Mouse (Mus musculus): ENCODE measurements around the gene Fras1. TPM values are rescaled to one million over a fixed set of nuclear protein-coding genes. Genes with fewer than 3 reads are reported as not detected.

Gene Fras1
- polyA plus RNA-seq, 1 experiment from 2014 or later, result 3.2 TPM

GRCm38 (mm10) chr5:96682777-96683176 is 309.0 kb downstream of the Fras1 start:
- Histone ChIP-seq H3K4me1 (replicated peaks; ENCODE audit: control insufficient read depth, insufficient read depth, low read length) (no peaks in the 10 kb centered on the region), H3K36me3 (ENCODE audit: control insufficient read depth, insufficient read depth) (no peaks in the 10 kb centered on the region), H3K27me3 (replicated peaks; ENCODE audit: control insufficient read depth, insufficient read depth, low read length) (no peaks in the 10 kb centered on the region), H3K4me3 (ENCODE audit: low read depth, low read length) (no peak overlapping the region), H3K27ac (ENCODE audit: low read depth, low read length) (no peak overlapping the region), H3K9ac (ENCODE audit: low read depth, low read length) (no peak overlapping the region), H3K4me2 (replicated peaks; ENCODE audit: low read depth) (no peak overlapping the region), H3K9me3 (ENCODE audit: control insufficient read depth) (no peaks in the 10 kb centered on the region)
- TF ChIP-seq CTCF (IDR thresholded peaks at IDR 0.05; ENCODE audit: low read depth), result no peak
- no peak for ATAC-seq
- 80% methylated on average over 2 of the region's 2 CpGs for WGBS

GRCm38 (mm10) chr5:96688885-96689284 is 315.1 kb downstream of the Fras1 start:
- no peak for ATAC-seq

GRCm38 (mm10) chr5:96698972-96699371 is 325.2 kb downstream of the Fras1 start:
- 82% methylated on average over 8 of the region's 8 CpGs for whole genome bisulfite sequencing
- Histone ChIP-seq H3K4me1 (replicated peaks; ENCODE audit: control insufficient read depth, insufficient read depth, low read length) (no peaks in the 10 kb centered on the region), H3K4me3 (ENCODE audit: low read depth, low read length) (no peak overlapping the region), H3K9me3 (ENCODE audit: control insufficient read depth) (no peaks in the 10 kb centered on the region), H3K9ac (ENCODE audit: low read depth, low read length) (no peak overlapping the region), H3K27me3 (replicated peaks; ENCODE audit: control insufficient read depth, insufficient read depth, low read length) (no peaks in the 10 kb centered on the region), H3K36me3 (ENCODE audit: control insufficient read depth, insufficient read depth) (no peaks in the 10 kb centered on the region), H3K27ac (ENCODE audit: low read depth, low read length) (no peak overlapping the region), H3K4me2 (replicated peaks; ENCODE audit: low read depth) (no peak overlapping the region)
- ATAC-seq, result no peak
- no peak for TF ChIP-seq CTCF (IDR thresholded peaks at IDR 0.05; ENCODE audit: low read depth)

More at GRCm38 (mm10) chr5:96688885-96689284, 315.1 kb downstream of the Fras1 start:
- Histone ChIP-seq H3K4me2 (replicated peaks; ENCODE audit: low read depth) (no peak overlapping the region), H3K4me1 (replicated peaks; ENCODE audit: control insufficient read depth, insufficient read depth, low read length) (no peaks in the 10 kb centered on the region), H3K9ac (ENCODE audit: low read depth, low read length) (no peak overlapping the region), H3K27ac (ENCODE audit: low read depth, low read length) (no peak overlapping the region), H3K9me3 (ENCODE audit: control insufficient read depth) (no peaks in the 10 kb centered on the region), H3K27me3 (replicated peaks; ENCODE audit: control insufficient read depth, insufficient read depth, low read length) (no peaks in the 10 kb centered on the region), H3K36me3 (ENCODE audit: control insufficient read depth, insufficient read depth) (no peaks in the 10 kb centered on the region), H3K4me3 (ENCODE audit: low read depth, low read length) (no peak overlapping the region)
- WGBS, result 89% methylated on average over 2 of the region's 2 CpGs
- no peak for TF ChIP-seq CTCF (IDR thresholded peaks at IDR 0.05; ENCODE audit: low read depth)

- 64% methylated on average over 22 of the region's 22 CpGs for WGBS
- Histone ChIP-seq H3K27ac (ENCODE audit: low read depth, low read length) (no peak overlapping the region), H3K4me1 (replicated peaks; ENCODE audit: control insufficient read depth, insufficient read depth, low read length) (no peaks in the 10 kb centered on the region), H3K4me3 (ENCODE audit: low read depth, low read length) (no peak overlapping the region), H3K36me3 (ENCODE audit: control insufficient read depth, insufficient read depth) (no peaks in the 10 kb centered on the region), H3K9me3 (ENCODE audit: control insufficient read depth) (no peaks in the 10 kb centered on the region), H3K9ac (ENCODE audit: low read depth, low read length) (no peak overlapping the region), H3K4me2 (replicated peaks; ENCODE audit: low read depth) (no peak overlapping the region), H3K27me3 (replicated peaks; ENCODE audit: control insufficient read depth, insufficient read depth, low read length) (no peaks in the 10 kb centered on the region)
- ATAC-seq, result no peak
- TF ChIP-seq CTCF (IDR thresholded peaks at IDR 0.05; ENCODE audit: low read depth), result no peak
Measured at GRCm38 (mm10) chr5:96702706-96703625, 329.2 kb downstream of the Fras1 start.

- TF ChIP-seq CTCF (IDR thresholded peaks at IDR 0.05; ENCODE audit: low read depth), result no peak
- peaks cover 6% of the 10 kb centered on the region; the same call in 1 of the 2 replicates for H3K36me3 ChIP-seq (ENCODE audit: control insufficient read depth, insufficient read depth)
- no peaks in the 10 kb centered on the region for H3K4me1 ChIP-seq (replicated peaks; ENCODE audit: control insufficient read depth, insufficient read depth, low read length)
- ATAC-seq, result no peak
- no peak overlapping the region for H3K9ac ChIP-seq (ENCODE audit: low read depth, low read length)
- WGBS, result 83% methylated on average over 10 of the region's 10 CpGs
- no peak overlapping the region for H3K27ac ChIP-seq (ENCODE audit: low read depth, low read length)
- H3K4me3 ChIP-seq (ENCODE audit: low read depth, low read length), result no peak overlapping the region
- no peak overlapping the region for H3K4me2 ChIP-seq (replicated peaks; ENCODE audit: low read depth)
- H3K27me3 ChIP-seq (replicated peaks; ENCODE audit: control insufficient read depth, insufficient read depth, low read length), result no peaks in the 10 kb centered on the region
- no peaks in the 10 kb centered on the region for H3K9me3 ChIP-seq (ENCODE audit: control insufficient read depth)
Measured at GRCm38 (mm10) chr5:96708515-96708914, 334.8 kb downstream of the Fras1 start.

- H3K27me3 ChIP-seq (replicated peaks; ENCODE audit: control insufficient read depth, insufficient read depth, low read length), result no peaks in the 10 kb centered on the region
- no peak overlapping the region for H3K27ac ChIP-seq (ENCODE audit: low read depth, low read length)
- no peak overlapping the region for H3K9ac ChIP-seq (ENCODE audit: low read depth, low read length)
- no peaks in the 10 kb centered on the region for H3K4me1 ChIP-seq (replicated peaks; ENCODE audit: control insufficient read depth, insufficient read depth, low read length)
- WGBS, result 57% methylated on average over 12 of the region's 12 CpGs
- H3K4me2 ChIP-seq (replicated peaks; ENCODE audit: low read depth), result no peak overlapping the region
- H3K4me3 ChIP-seq (ENCODE audit: low read depth, low read length), result no peak overlapping the region
- no peaks in the 10 kb centered on the region for H3K9me3 ChIP-seq (ENCODE audit: control insufficient read depth)
- H3K36me3 ChIP-seq (ENCODE audit: control insufficient read depth, insufficient read depth), result peaks cover 6% of the 10 kb centered on the region; the same call in 1 of the 2 replicates
- ATAC-seq, result no peak
- no peak for TF ChIP-seq CTCF (IDR thresholded peaks at IDR 0.05; ENCODE audit: low read depth)
Measured at GRCm38 (mm10) chr5:96712089-96712684, 338.4 kb downstream of the Fras1 start.

Data from intestine, postnatal 0 days (tissue).